Mouse (Mus musculus): Measurements from ENCODE around the gene Tbxas1. TPM values are rescaled to one million over a fixed set of nuclear protein-coding genes. Genes with fewer than 3 reads are reported as not detected.

The Tbxas1 gene
- polyA plus RNA-seq (2021) = 0.37 TPM

GRCm38 (mm10) chr6:38875258-38876070, at the start of gene Tbxas1:
Tbxas1 (plus strand) TSS chr6:38875404.
- DNase-seq (ENCODE audit: low read depth, low spot score) (no peak), ATAC-seq (peak; percentile 63)
- POLR2A ChIA-PET = interaction anchor here (0.8 kb wide), 1 partner anchor 139 kb away, joined by 3 read pairs; no protein-coding TSS in a partner anchor

DNA sequence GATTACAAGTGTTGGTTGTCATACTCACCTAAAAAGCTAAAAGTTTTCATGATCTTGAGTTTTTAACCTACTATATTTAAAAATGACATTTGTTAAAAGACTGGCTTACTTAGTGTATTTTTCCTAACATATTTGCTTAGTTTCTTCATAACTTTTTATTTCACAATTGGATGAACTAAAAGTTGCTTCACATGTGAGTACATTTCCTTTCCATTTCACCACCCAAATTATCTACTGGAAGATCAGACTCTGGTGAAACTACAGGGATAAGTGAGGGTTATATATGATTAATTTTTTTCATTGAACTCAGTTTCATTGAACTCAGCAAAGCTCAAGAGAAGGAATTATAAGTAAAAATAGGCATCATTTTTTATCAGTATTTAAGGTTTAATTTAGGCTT, 49.3 kb upstream of the Tbxas1 start:
- POLR2A ChIA-PET = no interaction called here
- no peak for TF ChIP-seq CTCF (IDR thresholded peaks at IDR 0.05)
- DNase-seq (ENCODE audit: low read depth, low spot score) (no peak), ATAC-seq (no peak)
- in situ Hi-C loops (cut with MboI; ENCODE audit: low pct_unique_long_range_greater_than_20kb) = no loop called here
- no peaks in the 10 kb centered on the region for H3K27me3 ChIP-seq
- CTCF ChIA-PET = no interaction called here

More at GRCm38 (mm10) chr6:38875258-38876070, at the start of gene Tbxas1:
- no peak for TF ChIP-seq CTCF (IDR thresholded peaks at IDR 0.05)
- in situ Hi-C loops (cut with MboI; ENCODE audit: low pct_unique_long_range_greater_than_20kb) = no loop called here
- CTCF ChIA-PET = interaction anchor here (1.9 kb wide), 1 partner anchor 139 kb away, joined by 6 read pairs; no protein-coding TSS in a partner anchor
- H3K27me3 ChIP-seq = no peaks in the 10 kb centered on the region

- CTCF ChIA-PET = interaction anchor here (1.0 kb wide), 1 partner anchor 15 kb away, joined by 3 read pairs; no protein-coding TSS in a partner anchor
- no peak for DNase-seq (ENCODE audit: low read depth, low spot score)
- no peak for ATAC-seq
- no peak for TF ChIP-seq CTCF (IDR thresholded peaks at IDR 0.05)
- in situ Hi-C loops (cut with MboI; ENCODE audit: low pct_unique_long_range_greater_than_20kb) = no loop called here
- POLR2A ChIA-PET = no interaction called here
- no peaks in the 10 kb centered on the region for H3K27me3 ChIP-seq
Observed at GRCm38 (mm10) chr6:38826857-38827256, 48.3 kb upstream of the Tbxas1 start.

DNA sequence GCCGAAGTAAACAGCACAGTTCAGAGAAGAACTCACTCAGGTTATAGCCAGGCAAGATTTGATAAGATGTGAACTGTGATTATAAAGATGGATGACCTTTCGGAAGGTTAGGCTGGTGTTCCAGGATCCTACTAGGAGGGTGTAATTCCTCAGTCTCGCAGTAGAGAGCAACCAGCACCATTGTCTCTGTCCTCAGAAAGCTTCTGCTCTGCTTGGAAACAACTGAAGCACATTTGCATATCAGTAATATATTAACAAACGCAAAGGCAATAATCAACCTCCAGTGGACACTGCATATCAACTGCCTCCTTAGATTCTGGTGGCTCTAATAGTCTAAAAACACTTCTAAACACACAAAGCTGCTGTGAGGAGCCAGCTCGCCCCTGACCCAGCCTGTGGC, 47.8 kb upstream of the Tbxas1 start:
- ATAC-seq = no peak
- in situ Hi-C loops (cut with MboI; ENCODE audit: low pct_unique_long_range_greater_than_20kb) = no loop called here
- ChIA-PET CTCF (interaction anchor here (0.8 to 1.0 kb wide), 2 partner anchors 14 to 77 kb away, joined by 3 read pairs; no protein-coding TSS in a partner anchor), POLR2A (no interaction called here)
- peak; percentile 30 for TF ChIP-seq CTCF (IDR thresholded peaks at IDR 0.05)
- no peaks in the 10 kb centered on the region for H3K27me3 ChIP-seq
- no peak for DNase-seq (ENCODE audit: low read depth, low spot score)

DNA sequence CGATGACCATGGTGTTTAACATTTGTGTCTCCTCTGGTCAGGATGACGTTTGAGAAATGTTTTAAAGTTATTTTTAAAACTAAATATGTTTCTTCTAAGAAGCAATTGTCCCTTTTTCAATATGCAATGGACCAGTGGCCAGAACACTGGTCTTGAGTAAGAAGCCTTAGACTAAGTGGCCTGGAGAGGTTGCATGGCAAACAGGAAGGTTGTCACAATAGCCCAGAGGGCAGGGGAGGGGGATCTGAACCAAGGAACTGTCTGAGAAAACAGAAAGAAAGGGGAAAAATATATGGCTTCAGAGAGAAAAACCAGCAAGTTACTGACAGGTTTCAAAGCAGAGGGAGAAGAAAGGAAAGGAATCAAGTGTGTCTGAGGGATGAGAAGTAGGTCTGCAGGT, 47.0 kb upstream of the Tbxas1 start:
- in situ Hi-C loops (cut with MboI; ENCODE audit: low pct_unique_long_range_greater_than_20kb) = no loop called here
- ATAC-seq (no peak), DNase-seq (ENCODE audit: low read depth, low spot score) (no peak)
- ChIA-PET POLR2A (interaction anchor here (0.8 kb wide), 1 partner anchor 12 kb away, joined by 3 read pairs; no protein-coding TSS in a partner anchor), CTCF (no interaction called here)
- no peak for TF ChIP-seq CTCF (IDR thresholded peaks at IDR 0.05)
- H3K27me3 ChIP-seq = no peaks in the 10 kb centered on the region

DNA sequence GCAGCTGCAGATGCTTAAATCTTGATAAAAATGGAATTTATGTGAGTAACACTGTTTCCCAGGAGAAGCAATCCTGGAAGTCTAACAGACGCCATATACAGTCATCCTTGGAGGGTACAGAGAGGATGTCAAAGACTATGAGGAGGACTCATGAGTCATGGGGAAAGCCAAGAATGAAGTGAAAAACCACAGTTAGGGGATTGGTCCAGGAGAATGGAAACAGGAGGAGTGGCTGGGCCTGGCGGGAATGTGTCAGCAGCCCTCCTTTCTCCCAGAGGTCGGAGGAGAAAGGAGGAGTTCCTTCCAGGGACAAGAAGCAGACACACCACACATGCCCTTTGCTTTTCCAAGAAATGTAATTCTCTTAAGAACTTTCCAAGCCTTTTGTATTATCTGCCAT, 45.8 kb upstream of the Tbxas1 start:
- in situ Hi-C loops (cut with MboI; ENCODE audit: low pct_unique_long_range_greater_than_20kb) = no loop called here
- DNase-seq (ENCODE audit: low read depth, low spot score) (no peak), ATAC-seq (peak; percentile 74)
- ChIA-PET POLR2A (interaction anchor here (1.0 kb wide), 1 partner anchor 9 kb away, joined by 3 read pairs; no protein-coding TSS in a partner anchor), CTCF (no interaction called here)
- no peak for TF ChIP-seq CTCF (IDR thresholded peaks at IDR 0.05)
- no peaks in the 10 kb centered on the region for H3K27me3 ChIP-seq

GRCm38 (mm10) chr6:38833721-38834120, 41.5 kb upstream of the Tbxas1 start:
- no peak for TF ChIP-seq CTCF (IDR thresholded peaks at IDR 0.05)
- CTCF ChIA-PET = no interaction called here
- ATAC-seq = no peak
- H3K27me3 ChIP-seq = no peaks in the 10 kb centered on the region
- POLR2A ChIA-PET = no interaction called here
- in situ Hi-C loops (cut with MboI; ENCODE audit: low pct_unique_long_range_greater_than_20kb) = no loop called here
- no peak for DNase-seq (ENCODE audit: low read depth, low spot score)

GRCm38 (mm10) chr6:38834727-38835126, 40.5 kb upstream of the Tbxas1 start:
- ChIA-PET POLR2A (no interaction called here), CTCF (no interaction called here)
- H3K27me3 ChIP-seq = no peaks in the 10 kb centered on the region
- DNase-seq (ENCODE audit: low read depth, low spot score) = no peak
- in situ Hi-C loops (cut with MboI; ENCODE audit: low pct_unique_long_range_greater_than_20kb) = no loop called here
- no peak for TF ChIP-seq CTCF (IDR thresholded peaks at IDR 0.05)
- ATAC-seq = no peak

- TF ChIP-seq CTCF (IDR thresholded peaks at IDR 0.05) = no peak
- in situ Hi-C loops (cut with MboI; ENCODE audit: low pct_unique_long_range_greater_than_20kb) = no loop called here
Observed at GRCm38 (mm10) chr6:38835217-38835616, 40.0 kb upstream of the Tbxas1 start.

DNA sequence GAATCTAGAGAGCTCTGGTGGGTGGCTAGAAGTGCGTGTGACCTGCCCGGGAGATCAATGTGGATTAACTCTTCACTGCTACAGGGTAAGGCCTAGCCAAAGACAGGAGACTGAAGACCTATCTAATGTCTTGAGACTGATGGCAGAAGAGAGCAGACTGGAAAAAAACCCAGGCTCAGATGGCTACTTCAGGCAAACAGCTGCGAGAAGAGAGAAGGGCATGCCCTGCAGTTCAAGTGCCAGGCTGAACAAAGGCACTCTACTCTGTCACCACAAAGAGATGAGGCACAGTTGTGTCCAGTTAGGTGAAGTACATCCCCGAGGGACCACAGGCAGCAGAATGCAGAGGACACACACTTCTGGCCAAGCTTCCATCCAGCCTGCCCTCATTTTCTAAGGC, 37.1 kb upstream of the Tbxas1 start:
- POLR2A ChIA-PET = interaction anchor here (0.6 kb wide), 1 partner anchor 8 kb away, joined by 3 read pairs; no protein-coding TSS in a partner anchor
- ATAC-seq (no peak), DNase-seq (ENCODE audit: low read depth, low spot score) (no peak)
- no peaks in the 10 kb centered on the region for H3K27me3 ChIP-seq
- CTCF ChIA-PET = interaction anchor here (1.1 to 1.6 kb wide), 2 partner anchors 9 to 18 kb away, joined by 3 read pairs; no protein-coding TSS in a partner anchor
- in situ Hi-C loops (cut with MboI; ENCODE audit: low pct_unique_long_range_greater_than_20kb) = no loop called here
- no peak for TF ChIP-seq CTCF (IDR thresholded peaks at IDR 0.05)

More at GRCm38 (mm10) chr6:38835217-38835616, 40.0 kb upstream of the Tbxas1 start:
- no peak for ATAC-seq
- no peaks in the 10 kb centered on the region for H3K27me3 ChIP-seq
- CTCF ChIA-PET = no interaction called here
- POLR2A ChIA-PET = no interaction called here
- DNase-seq (ENCODE audit: low read depth, low spot score) = no peak

GRCm38 (mm10) chr6:38839891-38840290, 35.3 kb upstream of the Tbxas1 start:
- ATAC-seq = no peak
- TF ChIP-seq CTCF (IDR thresholded peaks at IDR 0.05) = no peak
- POLR2A ChIA-PET = interaction anchor here (1.2 kb wide), 1 partner anchor 12 kb away, joined by 3 read pairs; no protein-coding TSS in a partner anchor
- no peaks in the 10 kb centered on the region for H3K27me3 ChIP-seq
- CTCF ChIA-PET = interaction anchor here (1.4 kb wide), 1 partner anchor 103 kb away, joined by 3 read pairs; no protein-coding TSS in a partner anchor
- in situ Hi-C loops (cut with MboI; ENCODE audit: low pct_unique_long_range_greater_than_20kb) = no loop called here
- no peak for DNase-seq (ENCODE audit: low read depth, low spot score)

Measured in Patski (cell line).